Mouse (Mus musculus): ENCODE data around the gene Rgs7bp. TPM values are rescaled to one million over a fixed set of nuclear protein-coding genes. Genes with fewer than 3 reads are reported as not detected.

Gene Rgs7bp
- total and polyA plus RNA-seq, 3 experiments = not detected

- H3K4me1 ChIP-seq (ENCODE audit: control insufficient read depth in 1 of 2, insufficient read depth in 2 of 2) = peaks cover 0 to 14% of the 10 kb centered on the region in 2 experiments; a peak in 2 of 4 replicates
- DNase-seq (ENCODE audit: extremely low read depth) = peak; percentile 17
- H3K9me3 ChIP-seq (replicated peaks; ENCODE audit: low read length) = no peaks in the 10 kb centered on the region
- dilution Hi-C loops (cut with MboI; ENCODE audit: extremely low pct_ligation_motif_present, extremely low pct_unique_long_range_greater_than_20kb, low sequenced_read_pairs) = no loop called here
- TF ChIP-seq JUN (IDR thresholded peaks at IDR 0.05; ENCODE audit: insufficient read depth, low read depth, low read length) (no peak), SMC3 (IDR thresholded peaks at IDR 0.05; ENCODE audit: low read depth, low read length) (no peak), ZNF384 (IDR thresholded peaks at IDR 0.05; ENCODE audit: low read depth, low read length) (peak; percentile 71)
- H3K27me3 ChIP-seq (replicated peaks) = no peaks in the 10 kb centered on the region
- no peak overlapping the region for H3K4me3 ChIP-seq (replicated peaks in 1 of 3; ENCODE audit: low read depth in 2 of 3, low read length in 2 of 3, poor library complexity in 1 of 3)
- no peak overlapping the region for H3K9ac ChIP-seq (ENCODE audit: insufficient read depth, low read depth)
- H3K27ac ChIP-seq (ENCODE audit: insufficient read depth, low read depth) = no peak overlapping the region
- in situ Hi-C loops (cut with MboI; ENCODE audit: low pct_ligation_motif_present, low pct_unique_long_range_greater_than_20kb, low sequenced_read_pairs) = no loop called here
- H3K36me3 ChIP-seq (replicated peaks in 1 of 2; ENCODE audit: control insufficient read depth in 1 of 2, insufficient read depth in 1 of 2, low read length in 1 of 2) = no peaks in the 10 kb centered on the region
- H3K4me2 ChIP-seq (ENCODE audit: insufficient read depth, low read depth, poor library complexity, severe bottlenecking) = no peak overlapping the region
- no peaks in the 10 kb centered on the region for H3K79me2 ChIP-seq (replicated peaks; ENCODE audit: control insufficient read depth, extremely low read depth, insufficient read depth, poor library complexity, severe bottlenecking)
Measured at GRCm38 (mm10) chr13:105066119-105066518, 11.4 kb upstream of the Rgs7bp start.

- no peaks in the 10 kb centered on the region for H3K4me1 ChIP-seq (ENCODE audit: control insufficient read depth in 1 of 2, insufficient read depth in 2 of 2)
- H3K27me3 ChIP-seq (replicated peaks) = no peaks in the 10 kb centered on the region
- in situ Hi-C loops (cut with MboI; ENCODE audit: low pct_ligation_motif_present, low pct_unique_long_range_greater_than_20kb, low sequenced_read_pairs) (no loop called here), dilution Hi-C loops (cut with MboI; ENCODE audit: extremely low pct_ligation_motif_present, extremely low pct_unique_long_range_greater_than_20kb, low sequenced_read_pairs) (no loop called here)
- H3K9me3 ChIP-seq (replicated peaks; ENCODE audit: low read length) = peaks cover 8% of the 10 kb centered on the region
- no peaks in the 10 kb centered on the region for H3K36me3 ChIP-seq (replicated peaks in 1 of 2; ENCODE audit: control insufficient read depth in 1 of 2, insufficient read depth in 1 of 2, low read length in 1 of 2)
- DNase-seq (ENCODE audit: extremely low read depth) = no peak
- no peak overlapping the region for H3K4me3 ChIP-seq (replicated peaks in 1 of 3; ENCODE audit: low read depth in 2 of 3, low read length in 2 of 3, poor library complexity in 1 of 3)
- H3K4me2 ChIP-seq (ENCODE audit: insufficient read depth, low read depth, poor library complexity, severe bottlenecking) = no peak overlapping the region
- no peak overlapping the region for H3K9ac ChIP-seq (ENCODE audit: insufficient read depth, low read depth)
- TF ChIP-seq E2F4 (IDR thresholded peaks at IDR 0.05; ENCODE audit: insufficient replicate concordance, low read depth, low read length) (no peak), RAD21 (IDR thresholded peaks at IDR 0.05; ENCODE audit: low read depth, low read length) (no peak), USF1 (IDR thresholded peaks at IDR 0.05; ENCODE audit: low read depth, low read length) (no peak), PAX5 (IDR thresholded peaks at IDR 0.05; ENCODE audit: low read length) (no peak), EP300 (IDR thresholded peaks at IDR 0.05; ENCODE audit: low read length) (no peak), CTCF (conservative IDR thresholded peaks at IDR 0.05 in 1 of 2, IDR thresholded peaks at IDR 0.05 in 1 of 2; ENCODE audit: low read depth in 2 of 2, low read length in 2 of 2) (no peak), ZKSCAN1 (IDR thresholded peaks at IDR 0.05; ENCODE audit: borderline replicate concordance, low read depth, low read length) (no peak), MXI1 (IDR thresholded peaks at IDR 0.05; ENCODE audit: low read depth, low read length) (no peak), IRF4 (IDR thresholded peaks at IDR 0.05; ENCODE audit: low read depth, low read length) (no peak), KAT2A (IDR thresholded peaks at IDR 0.05; ENCODE audit: insufficient replicate concordance, low read length) (no peak), UBTF (IDR thresholded peaks at IDR 0.05; ENCODE audit: low read depth, low read length) (no peak), ZMIZ1 (IDR thresholded peaks at IDR 0.05; ENCODE audit: low read depth, low read length) (no peak)
- no peaks in the 10 kb centered on the region for H3K79me2 ChIP-seq (replicated peaks; ENCODE audit: control insufficient read depth, extremely low read depth, insufficient read depth, poor library complexity, severe bottlenecking)
- no peak overlapping the region for H3K27ac ChIP-seq (ENCODE audit: insufficient read depth, low read depth)
Measured at GRCm38 (mm10) chr13:105055374-105055773, 644 bp upstream of the Rgs7bp start.

- Histone ChIP-seq H3K4me1 (ENCODE audit: control insufficient read depth in 1 of 2, insufficient read depth in 2 of 2) (no peaks in the 10 kb centered on the region), H3K27ac (ENCODE audit: insufficient read depth, low read depth) (no peak overlapping the region), H3K79me2 (replicated peaks; ENCODE audit: control insufficient read depth, extremely low read depth, insufficient read depth, poor library complexity, severe bottlenecking) (no peaks in the 10 kb centered on the region), H3K4me2 (ENCODE audit: insufficient read depth, low read depth, poor library complexity, severe bottlenecking) (no peak overlapping the region), H3K9me3 (replicated peaks; ENCODE audit: low read length) (peaks cover 8% of the 10 kb centered on the region), H3K27me3 (replicated peaks) (no peaks in the 10 kb centered on the region), H3K36me3 (replicated peaks in 1 of 2; ENCODE audit: control insufficient read depth in 1 of 2, insufficient read depth in 1 of 2, low read length in 1 of 2) (no peaks in the 10 kb centered on the region), H3K9ac (ENCODE audit: insufficient read depth, low read depth) (no peak overlapping the region), H3K4me3 (replicated peaks in 1 of 3; ENCODE audit: low read depth in 2 of 3, low read length in 2 of 3, poor library complexity in 1 of 3) (no peak overlapping the region)
- dilution Hi-C loops (cut with MboI; ENCODE audit: extremely low pct_ligation_motif_present, extremely low pct_unique_long_range_greater_than_20kb, low sequenced_read_pairs) = no loop called here
- in situ Hi-C loops (cut with MboI; ENCODE audit: low pct_ligation_motif_present, low pct_unique_long_range_greater_than_20kb, low sequenced_read_pairs) = no loop called here
- no peak for DNase-seq (ENCODE audit: extremely low read depth)
- TF ChIP-seq POLR2A (IDR thresholded peaks at IDR 0.05; ENCODE audit: low read depth, low read length) (no peak), CHD1 (IDR thresholded peaks at IDR 0.05; ENCODE audit: low read depth, low read length) (no peak), MYC (IDR thresholded peaks at IDR 0.05; ENCODE audit: low read depth, low read length) (no peak), SIN3A (IDR thresholded peaks at IDR 0.05; ENCODE audit: low read length) (no peak), RAD21 (IDR thresholded peaks at IDR 0.05; ENCODE audit: low read depth, low read length) (no peak), USF2 (conservative IDR thresholded peaks at IDR 0.05; ENCODE audit: low read depth, low read length) (no peak), MAFK (IDR thresholded peaks at IDR 0.05; ENCODE audit: insufficient replicate concordance, low read length) (no peak), POLR2AphosphoS2 (IDR thresholded peaks at IDR 0.05; ENCODE audit: low read depth, low read length) (no peak), MXI1 (IDR thresholded peaks at IDR 0.05; ENCODE audit: low read depth, low read length) (no peak), MEF2A (IDR thresholded peaks at IDR 0.05; ENCODE audit: borderline replicate concordance, low read depth, low read length) (no peak), NELFE (IDR thresholded peaks at IDR 0.05; ENCODE audit: low read depth, low read length) (no peak), EP300 (IDR thresholded peaks at IDR 0.05; ENCODE audit: low read length) (no peak)
Measured at GRCm38 (mm10) chr13:105054941-105055309, 195 bp upstream of the Rgs7bp start.

Measured in CH12.LX (cell line).